Mouse (Mus musculus) 416B (cell line): ENCODE data around the gene Birc7.

Source experiments
- DNase-seq: peaks from one replicate; pipeline ENCODE4 v3.0.0; 2011; ENCODE audit warnings: low read depth

The Birc7 gene

GRCm38 (mm10) chr2:180967010-180967763 is 38.4 kb downstream of the Birc7 start, which contains the start of gene Arfgap1:
Arfgap1 (plus strand) TSS chr2:180967225.
- peak; percentile 91 for DNase-seq

GRCm38 (mm10) chr2:180981133-180981532 is 52.3 kb downstream of the Birc7 start:
- DNase-seq, result no peak
